Mouse (Mus musculus): ENCODE measurements at regions not wholly inside any gene's neighbourhood (a gene's known extent, or its start where the extent isn't known, plus 50 kb on each side); places are given as distances from the start of the nearest gene placed in this dataset.
"Not testable (repeated sequence)": the region's sequence is repeated elsewhere in the genome, so short reads cannot be mapped to it uniquely, and the experiment has no call there.

DNA sequence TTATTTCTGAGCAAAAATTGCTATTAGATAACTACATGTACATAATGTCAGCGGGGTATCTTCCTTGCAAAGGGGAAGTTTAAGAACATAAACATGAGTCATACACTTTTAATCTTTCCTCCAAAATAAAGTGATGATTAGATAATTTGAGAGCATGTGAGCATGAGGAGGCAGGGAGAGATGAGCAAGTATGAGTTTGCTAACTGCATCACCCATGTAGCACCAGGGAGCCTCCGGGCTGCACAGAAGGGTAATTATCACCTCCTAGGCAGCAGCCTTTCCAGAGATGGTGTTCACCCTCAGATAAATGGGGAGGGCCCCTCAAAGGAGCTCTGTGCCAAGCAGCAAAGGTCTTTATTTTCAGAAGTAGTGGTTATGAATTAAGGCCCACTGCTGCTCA is 568.1 kb upstream of the G6pd2 start:
- DNase-seq (ENCODE audit: low read depth, low spot score), result no peak

GRCm38 (mm10) chr5:61288506-61288905 is 520.1 kb upstream of the G6pd2 start:
- not testable (repeated sequence) for DNase-seq (ENCODE audit: low read depth, low spot score)

DNA sequence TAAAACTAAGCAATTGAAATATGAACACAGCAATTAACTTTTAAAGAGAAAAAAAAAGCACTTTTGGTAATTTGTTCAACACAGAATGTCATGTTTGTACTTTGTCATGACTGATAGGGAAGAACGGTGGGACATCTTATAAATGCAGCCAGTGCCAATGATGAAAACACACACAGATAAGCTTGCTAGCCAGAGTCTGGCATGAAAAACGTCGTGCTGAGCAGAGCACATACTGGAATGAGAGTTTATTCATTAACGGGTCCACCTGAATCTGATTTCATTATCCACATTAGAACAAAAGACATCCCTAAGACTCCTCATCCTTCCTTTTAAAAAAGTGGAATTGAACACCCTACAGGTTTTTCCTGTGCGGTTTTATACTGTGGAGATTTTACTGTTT is 493.7 kb upstream of the G6pd2 start:
- DNase-seq (ENCODE audit: low read depth, low spot score), result no peak

- DNase-seq (ENCODE audit: low read depth, low spot score), result no peak
Measured at GRCm38 (mm10) chr5:61351372-61351771, 457.2 kb upstream of the G6pd2 start.

GRCm38 (mm10) chr5:61355263-61355981 is 453.2 kb upstream of the G6pd2 start:
- DNase-seq (ENCODE audit: low read depth, low spot score), result no peak

DNA sequence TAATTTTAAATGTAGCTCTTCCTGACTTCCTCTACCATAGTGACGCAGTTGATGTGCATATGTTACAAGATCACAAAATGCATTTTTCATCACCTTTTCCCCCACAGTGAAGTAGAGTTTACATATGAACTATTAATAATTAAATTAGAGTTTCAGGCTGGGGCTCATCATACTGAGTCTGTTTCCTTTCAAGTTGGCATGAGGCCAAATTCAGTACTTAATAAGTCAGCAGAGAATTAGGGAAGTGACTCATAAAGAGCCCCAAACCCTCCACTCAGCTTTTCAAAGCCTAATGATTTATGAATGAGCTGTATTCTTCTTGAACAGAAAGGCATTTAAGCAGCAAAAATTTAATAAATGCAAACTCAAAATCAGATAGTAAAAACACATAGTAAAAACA is 435.7 kb upstream of the G6pd2 start:
- peak; percentile 6 for DNase-seq (ENCODE audit: low read depth, low spot score)

- DNase-seq (ENCODE audit: low read depth, low spot score), result no peak
Measured at GRCm38 (mm10) chr5:61394977-61395708, 413.5 kb upstream of the G6pd2 start.

All from mesoderm, embryonic 11.5 days (tissue).